Mouse (Mus musculus) megakaryocyte progenitor cell, adult 5-6 weeks (primary cell): ENCODE data around the gene Peak1. TPM values are rescaled to one million over a fixed set of nuclear protein-coding genes. Genes with fewer than 3 reads are reported as not detected.

Experiments used
- ATAC-seq: replicated peaks from 2 replicates; pipeline ENCODE4 v1.8.0; 2016; ENCODE audit warnings: mild to moderate bottlenecking, moderate TSS enrichment, inconsistent platforms; ENCODE audit not compliant: poor library complexity
- total RNA-seq, 2 experiments: library from RNA; stranded (forward) in 1 of 2; stranded (reverse) in 1 of 2; fragments of 157-497, 149-512 nt in 1 of 2; fragments of 200-1000 nt in 1 of 2; gene quantifications; 2 replicates each; pipeline versions ENCODE4 v1.2.3 to v1.2.4; 2015 to 2017

Gene Peak1
- total RNA-seq, 2 experiments from 2014 or later = 6.7 to 17.3 TPM

DNA sequence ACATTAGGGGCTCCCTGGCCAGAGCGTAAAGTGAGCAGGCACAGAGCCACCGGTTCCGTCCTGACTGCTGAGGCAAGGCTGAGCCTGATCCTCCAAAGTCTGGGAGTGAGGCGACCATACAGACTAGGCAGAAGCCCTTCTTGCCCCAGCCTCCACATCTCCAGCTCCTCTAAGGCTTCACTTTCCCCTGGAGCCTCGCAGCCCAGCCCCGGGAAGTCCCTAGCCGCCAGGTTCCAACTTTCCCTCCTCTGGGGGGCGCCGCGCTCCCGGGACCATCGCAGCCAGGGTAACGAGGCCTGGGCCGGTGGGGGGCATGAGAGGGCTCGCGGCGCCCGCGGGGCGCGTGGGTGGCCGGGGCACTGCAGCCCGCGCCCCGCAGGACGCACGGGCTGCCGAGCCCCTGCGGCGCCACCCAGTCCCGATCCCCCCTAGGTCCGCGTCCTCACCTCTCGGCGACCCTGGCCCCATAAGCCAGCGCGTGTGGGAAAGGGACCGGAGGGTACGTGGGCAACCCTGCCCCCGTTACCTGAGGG, 386 bp downstream of the Peak1 start:
- peak; percentile 36 for ATAC-seq

DNA sequence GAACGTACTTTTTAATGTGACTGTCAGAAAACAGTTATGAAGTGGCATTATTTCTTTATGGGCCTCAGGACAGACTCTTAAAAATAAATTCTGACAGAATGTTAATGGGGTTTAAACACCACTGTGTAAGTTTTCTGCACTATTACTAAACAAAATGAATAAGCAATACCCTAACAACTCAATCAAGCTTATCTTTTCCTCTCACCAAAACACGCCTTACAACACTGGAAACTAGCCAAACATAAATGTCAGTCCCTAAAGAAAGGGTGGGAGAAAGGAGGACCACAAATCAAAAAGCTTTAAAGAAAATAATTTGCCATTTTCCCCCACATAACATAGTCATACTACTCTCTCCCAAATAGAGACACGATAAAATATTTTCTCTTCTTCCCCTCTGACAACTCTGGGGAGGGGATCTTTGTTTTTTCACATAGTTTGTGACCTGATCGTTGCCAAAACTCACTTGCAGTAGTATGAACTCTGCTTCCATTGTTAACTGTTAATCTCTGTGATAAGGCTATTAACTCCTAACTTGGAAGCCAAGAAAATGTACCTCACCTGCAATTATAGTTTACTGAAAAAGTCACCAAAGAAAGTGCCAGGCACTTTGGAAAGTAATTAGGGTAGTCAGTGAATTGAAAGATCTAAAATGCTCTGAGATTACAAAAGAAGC, 1.8 kb downstream of the Peak1 start:
- ATAC-seq = no peak

DNA sequence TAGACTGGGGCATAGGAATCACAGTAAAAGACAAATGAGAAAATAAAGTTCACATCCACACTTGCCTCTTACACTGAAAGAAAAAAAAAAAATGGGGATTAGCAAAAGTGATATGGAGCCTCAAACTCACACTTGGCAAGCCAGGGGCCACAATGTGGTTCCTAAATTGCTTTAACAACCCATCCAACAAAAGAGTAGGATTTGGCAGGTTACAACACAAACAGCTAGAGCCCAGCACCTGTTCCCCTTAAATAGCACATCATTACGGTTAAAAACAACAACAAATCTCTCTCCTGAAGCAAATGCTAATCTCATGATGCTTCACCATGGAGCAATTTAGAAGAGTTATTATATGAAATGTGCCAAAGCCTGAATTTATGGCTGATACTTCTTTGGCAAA, 2.5 kb downstream of the Peak1 start:
- ATAC-seq = no peak

DNA sequence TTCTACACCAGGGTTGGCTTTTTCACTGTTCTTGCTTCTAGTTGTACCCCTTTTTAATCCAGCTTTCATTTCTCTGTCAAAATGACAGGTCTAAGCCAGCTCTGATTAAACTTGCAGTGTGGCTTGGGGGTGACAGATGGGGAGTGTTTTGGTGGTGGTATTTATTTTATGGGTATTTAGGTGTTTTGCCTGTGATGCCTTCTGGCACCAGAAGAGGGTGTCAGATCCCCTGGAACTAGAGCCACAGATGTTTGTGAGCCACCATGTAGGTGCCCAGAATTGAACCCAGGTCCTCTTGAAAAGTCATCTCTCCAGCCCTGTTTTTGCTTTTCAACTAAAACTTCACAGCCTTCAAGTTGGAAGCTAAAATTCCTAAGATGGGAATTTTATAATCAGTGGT, 3.5 kb downstream of the Peak1 start:
- ATAC-seq = no peak

DNA sequence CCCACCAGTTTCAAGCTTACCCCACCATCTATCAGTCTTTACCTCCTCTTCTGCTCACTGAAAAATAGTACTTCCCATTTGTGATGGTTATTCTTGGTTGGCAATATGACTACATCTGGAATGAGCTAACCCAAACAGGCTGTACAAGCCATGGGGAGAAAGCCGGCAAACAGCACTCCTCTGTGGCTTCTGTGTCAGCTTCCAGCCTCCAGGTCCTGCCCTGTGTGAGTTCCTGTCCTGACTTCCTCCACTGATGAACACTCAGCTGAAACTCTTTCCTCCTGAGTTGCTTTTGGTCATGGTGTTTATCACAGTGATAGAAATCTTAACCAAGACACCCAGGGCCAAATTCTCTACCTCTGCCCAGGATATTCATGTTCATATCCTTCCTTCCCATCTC, 5.2 kb downstream of the Peak1 start:
- ATAC-seq = no peak

DNA sequence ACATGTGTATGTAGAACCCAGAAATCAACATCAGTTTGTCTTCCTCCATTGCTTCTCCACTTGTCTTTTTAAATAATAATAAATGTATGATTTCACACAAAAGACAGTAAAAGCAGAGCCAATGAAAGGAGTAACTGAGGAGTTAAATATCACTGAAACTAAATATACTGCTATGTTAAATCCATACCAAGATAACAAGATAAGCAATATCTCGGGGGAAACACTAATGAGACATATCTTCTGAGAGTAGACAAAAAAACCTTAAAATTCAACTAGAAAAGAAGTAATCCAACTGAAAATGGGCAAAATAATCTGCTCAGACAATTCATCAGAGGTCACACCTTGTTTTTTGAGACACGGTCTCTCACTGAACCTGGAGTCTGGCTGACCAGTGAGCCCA, 7.9 kb downstream of the Peak1 start:
- ATAC-seq = no peak

DNA sequence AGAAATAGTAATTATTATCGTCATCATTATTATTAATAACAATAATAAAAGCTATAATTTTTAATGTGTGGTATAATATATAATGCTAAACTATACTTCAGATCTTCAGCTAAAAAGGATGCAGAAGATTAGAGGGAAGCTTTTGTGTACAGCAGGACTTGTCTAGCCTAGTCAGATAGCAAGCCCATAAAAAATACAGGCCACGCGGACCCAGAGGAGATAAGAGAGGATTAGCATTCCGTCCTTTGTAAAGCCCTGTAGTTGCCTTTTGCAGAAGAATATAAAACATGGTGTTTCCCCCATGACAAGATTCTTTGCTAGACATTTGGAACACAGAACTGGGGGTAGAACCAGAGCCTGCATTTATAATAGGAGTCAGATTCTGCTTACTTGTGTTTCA, 13.2 kb downstream of the Peak1 start:
- ATAC-seq = no peak

DNA sequence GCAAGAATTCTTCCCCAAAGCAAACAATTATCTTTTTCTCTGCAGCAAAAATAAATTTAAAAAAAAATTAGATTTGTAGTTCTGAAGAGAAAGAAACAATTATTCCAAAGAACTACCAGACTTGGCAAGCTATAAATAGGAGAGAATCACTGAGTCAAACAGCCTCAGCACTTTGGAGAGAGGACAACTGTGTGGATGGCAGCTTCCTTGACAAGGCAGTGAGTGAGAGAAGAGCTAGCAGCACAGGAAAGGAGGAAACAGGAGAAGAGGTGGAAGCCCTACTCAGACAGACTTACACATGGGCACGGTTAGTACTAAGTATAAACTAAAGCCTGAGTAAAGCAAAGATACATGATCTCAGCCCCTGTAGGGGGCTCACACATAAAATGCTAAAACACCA, 21.6 kb downstream of the Peak1 start:
- no peak for ATAC-seq

DNA sequence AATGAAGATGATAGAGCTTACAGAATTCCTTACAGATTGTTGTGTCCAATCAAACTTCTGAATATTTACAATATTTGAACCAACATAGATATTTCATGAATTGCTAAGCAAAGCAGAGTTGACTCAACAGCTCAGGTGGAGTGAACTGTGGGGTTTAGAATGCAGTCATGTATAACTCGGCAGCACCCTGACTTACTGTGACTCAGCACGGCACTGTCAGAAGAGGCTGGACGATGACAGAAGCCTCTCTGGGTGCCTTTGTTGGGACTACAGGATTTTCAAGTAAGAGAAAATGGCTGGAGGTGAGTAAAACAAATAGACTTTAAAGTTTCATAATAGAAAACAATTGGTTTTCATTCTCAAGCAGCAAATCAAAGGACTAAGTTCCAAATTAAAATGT, 25.0 kb downstream of the Peak1 start:
- no peak for ATAC-seq

DNA sequence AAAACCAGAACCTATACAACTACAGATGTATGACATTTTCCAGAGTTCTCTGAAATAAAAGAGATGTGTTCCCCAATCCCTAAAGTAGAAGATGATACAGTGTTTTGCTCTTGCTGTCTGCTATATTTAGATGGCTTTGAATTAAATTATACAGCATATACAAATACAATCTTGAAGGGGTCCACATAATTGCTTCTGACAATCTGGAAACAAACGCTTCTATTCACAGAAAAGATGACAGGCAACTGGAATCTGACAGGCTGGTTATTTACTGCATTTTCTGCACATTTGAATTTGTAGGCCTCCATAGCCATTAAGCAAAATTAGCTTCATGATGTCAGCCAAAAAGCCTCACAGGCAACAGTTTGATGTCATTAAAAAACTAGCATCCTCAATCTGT, 35.1 kb downstream of the Peak1 start:
- ATAC-seq = no peak

DNA sequence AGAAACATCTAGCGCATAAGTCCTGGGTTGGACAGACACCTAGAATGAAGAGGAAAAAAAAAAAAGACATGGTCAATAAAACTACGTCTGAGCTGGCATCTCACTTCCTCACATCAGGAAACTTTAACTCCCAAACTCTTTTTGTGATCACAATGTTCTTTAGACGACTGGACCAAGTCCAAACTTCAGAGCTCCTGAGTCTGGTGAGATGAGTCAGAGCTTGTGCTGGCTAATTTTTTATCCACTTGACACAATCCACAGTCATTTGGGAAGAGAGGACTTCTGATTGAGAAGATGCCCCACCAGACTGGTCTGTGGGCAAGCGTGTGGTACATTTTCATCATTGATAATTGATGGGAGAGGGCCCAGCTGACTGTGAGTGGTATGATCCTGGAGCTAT, 43.5 kb downstream of the Peak1 start:
- no peak for ATAC-seq

DNA sequence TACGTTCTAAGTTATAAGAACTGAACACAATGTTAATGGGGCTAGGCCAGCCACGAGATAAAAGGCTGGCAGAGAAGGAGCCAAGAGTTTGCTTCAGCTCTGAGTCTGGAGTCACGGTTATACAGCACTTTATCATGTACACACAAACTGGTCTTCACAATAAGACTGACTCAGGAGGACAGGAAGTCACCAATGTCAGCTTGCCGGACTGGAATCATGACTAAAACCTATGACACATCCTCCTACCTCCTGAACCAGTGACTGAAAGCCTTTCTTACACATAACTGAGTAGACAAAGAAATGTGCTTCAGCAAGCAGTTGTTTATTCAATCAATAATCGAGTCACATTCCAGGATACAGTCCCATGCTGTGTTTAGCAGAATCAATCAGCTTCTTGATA, 47.2 kb downstream of the Peak1 start:
- ATAC-seq = peak; percentile 74

DNA sequence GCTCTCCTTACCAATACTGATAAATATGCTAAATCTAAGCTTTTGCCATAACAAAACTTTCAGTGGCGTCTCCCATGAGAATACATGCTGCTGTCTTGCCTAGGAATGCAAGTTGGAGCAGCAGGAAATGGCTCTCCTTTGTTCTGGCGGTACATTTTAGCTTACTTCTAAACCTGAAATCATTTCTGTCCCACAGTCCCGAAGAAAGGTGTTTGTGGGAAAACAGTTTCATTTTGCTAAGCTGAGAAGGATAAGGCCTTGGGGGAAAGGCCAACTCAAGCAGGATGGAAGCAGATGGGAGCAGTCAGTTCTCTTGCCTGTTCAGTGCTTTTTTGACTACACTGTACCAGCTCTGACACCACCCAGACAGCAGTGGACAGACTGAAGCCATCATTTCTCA, 49.1 kb downstream of the Peak1 start:
- no peak for ATAC-seq

DNA sequence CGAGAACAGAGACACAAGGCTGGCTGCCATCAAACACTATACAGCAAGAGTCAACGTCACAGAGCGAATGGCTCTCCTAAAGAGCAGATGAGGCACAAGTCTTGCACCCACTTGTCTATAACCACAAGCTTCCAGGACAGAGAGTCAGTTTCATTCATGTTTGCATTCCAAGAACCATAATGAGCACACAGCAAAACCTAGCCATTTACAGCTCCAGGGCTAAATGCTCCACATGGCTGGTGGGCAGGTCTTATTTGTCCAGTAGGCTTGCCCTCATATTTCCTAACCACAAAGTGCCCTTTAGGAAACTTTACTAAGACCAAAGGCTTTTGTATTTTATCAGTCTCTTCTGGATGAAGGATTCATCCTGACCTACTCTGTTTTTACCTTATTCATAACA, 54.6 kb downstream of the Peak1 start:
- no peak for ATAC-seq

DNA sequence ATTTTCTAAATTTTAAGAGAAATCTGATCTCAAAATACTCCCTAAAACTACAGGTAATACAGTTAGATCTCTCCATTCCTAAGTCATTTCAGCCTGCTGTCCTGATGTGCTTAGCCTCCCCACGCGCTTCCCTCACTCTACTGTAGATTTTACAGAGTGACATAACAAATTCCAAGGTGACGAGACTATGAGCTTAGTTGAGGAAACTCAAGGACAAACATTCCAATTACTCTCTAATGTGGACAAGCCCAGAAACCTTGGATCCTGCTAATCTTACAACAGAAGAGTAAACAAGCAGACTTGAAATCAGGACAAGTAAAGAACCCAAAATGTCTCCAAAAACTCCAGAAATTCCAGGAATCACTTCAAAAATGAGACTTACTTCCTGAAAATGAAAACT, 58.6 kb downstream of the Peak1 start:
- ATAC-seq = no peak

DNA sequence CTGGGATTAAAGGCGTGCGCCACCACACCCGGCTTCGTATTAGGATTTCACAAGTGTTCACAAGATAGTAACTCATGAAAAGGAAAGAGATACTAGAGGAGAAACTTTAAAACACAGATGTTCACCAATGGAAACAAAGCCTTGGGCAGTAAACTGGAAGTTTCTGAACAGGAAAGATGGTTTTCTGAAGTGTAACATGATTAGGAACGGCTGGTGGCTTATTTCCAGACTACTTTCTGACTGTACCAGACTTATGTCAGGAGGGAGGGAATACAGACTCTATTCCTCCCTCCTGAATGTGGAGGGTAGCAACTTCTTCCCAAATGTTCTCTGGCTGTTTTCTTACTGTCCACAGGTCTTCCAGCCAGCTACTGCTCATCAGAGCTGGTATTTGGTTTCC, 62.7 kb downstream of the Peak1 start:
- no peak for ATAC-seq

DNA sequence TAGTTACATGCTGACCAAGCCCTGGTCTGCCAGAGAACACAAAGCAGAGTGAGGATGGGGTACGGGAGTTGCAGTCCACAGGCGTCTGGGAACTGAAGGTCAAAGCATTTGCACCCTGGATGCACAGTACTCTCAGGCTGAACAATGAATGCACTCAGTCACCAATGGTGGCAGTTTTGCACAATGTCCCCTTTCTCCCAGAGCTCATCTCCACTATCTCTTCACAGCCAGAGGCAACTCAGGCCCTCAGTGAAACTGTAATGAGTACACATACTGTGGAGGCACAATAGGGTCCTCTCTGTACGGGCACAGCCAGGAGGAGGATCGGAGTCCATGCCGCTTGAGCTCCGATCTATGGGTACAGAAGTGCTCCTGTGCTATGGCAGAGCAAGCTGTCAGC, 71.5 kb downstream of the Peak1 start:
- ATAC-seq = no peak

DNA sequence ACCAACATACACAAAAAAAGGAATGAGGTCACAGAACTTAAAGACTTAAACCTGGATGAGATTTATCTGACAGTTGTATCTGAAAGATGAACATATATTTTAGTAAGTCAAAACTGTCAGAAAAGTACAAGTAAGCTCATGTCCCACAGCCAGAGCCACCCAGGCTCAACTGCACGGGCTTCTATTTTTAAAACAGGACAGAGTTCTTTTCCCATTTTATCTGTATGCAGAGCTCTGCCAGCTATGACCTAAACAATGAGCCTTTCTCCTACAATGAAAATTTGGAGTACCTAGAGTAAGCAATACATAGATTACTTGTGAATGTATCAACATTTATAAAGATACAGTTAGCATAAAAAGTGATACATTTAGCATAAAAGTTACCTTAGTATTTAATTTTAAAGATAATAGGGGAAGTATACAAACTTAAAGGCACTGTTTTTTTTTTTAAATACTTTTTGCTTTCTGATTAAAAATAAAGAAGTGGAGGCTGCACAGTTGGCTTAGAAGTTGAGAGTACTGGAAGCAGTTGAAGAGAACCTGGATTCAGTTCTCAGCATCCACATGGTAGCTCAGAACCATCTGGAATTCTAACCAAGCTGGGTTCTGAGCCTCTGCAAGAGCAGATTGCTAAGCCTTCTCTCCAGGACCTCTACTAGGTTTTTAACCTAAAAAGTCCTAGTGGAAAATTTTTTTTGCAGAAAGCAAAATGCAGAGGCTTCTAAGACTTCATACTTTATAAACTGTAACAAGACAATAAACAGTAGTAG, 78.3 kb downstream of the Peak1 start:
- ATAC-seq = no peak

DNA sequence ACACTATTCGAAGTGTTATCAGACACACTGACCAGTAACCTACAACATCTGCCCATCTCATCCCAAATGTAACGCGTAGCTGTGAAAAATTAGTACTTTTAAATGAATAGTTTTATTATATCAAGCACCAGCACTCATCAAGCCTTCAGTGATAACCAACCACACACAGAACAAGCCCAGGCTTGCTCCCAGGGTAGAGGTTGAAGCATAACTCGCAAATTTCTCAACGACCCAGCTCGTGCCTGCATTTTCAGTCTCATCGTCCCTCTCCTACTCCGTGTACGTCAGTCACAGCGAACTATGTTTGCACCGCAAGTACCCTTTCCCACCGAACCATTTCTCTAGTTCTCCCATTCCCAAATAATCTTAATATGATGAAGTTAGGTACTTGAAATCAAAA, 83.5 kb downstream of the Peak1 start:
- no peak for ATAC-seq

DNA sequence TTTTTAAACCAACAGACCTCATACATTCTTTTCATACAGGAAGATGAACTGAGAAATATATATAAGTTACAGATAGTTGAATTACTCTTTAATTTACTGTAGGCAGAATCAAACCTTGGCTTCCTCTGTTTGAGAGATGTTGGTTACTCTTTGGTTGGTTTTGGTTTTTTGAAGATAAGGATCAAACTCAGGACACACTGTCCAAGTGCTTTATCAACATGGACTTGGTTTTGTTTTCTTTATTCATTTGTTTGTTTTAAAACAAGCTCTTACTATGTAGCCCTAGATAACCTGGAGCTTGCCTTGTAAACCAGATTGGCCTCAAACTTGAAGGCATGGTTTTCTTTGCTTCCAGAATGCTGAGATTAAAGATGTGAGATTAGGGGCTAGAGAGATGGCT, 85.1 kb downstream of the Peak1 start:
- no peak for ATAC-seq

DNA sequence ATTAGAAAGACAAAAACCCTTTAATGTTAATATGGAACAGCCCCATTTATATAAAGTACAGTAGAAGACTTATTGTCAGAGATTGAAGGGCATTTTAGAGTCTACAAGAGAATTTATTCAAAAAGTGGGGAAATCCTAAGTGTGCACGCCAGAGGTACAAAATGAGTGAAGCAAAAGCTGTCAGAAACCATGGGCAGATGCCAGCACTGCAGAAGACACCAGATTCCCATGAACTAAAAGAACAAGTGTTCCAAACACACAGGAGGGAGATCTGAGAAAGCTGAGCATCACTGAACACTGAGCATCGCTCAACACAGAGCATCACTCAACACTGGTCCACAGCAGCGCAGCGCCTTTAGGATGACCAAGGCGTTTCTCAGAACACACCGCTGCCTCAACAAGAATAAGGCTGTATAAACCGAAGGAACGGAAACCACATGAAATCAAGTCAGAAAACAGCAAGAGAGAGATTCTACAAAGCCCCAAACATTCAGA, 91.3 kb downstream of the Peak1 start:
- no peak for ATAC-seq

DNA sequence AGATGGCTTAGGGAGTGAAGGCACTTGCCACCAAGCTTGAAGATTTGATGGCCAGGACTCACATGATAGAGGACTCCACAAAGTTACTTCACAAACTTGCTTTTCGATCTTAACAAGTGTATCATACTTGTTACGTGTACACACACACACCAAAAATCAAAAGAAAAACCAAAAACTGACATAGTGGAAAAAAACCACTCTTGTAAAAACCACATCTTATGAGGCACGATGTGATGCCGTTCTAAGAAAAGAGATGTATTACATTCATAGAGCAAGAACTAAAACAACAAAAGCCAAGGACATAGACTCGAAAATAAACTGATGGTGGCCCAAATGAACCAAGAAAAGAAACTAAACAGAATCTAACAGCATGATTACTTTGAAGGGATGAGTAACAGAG, 92.1 kb downstream of the Peak1 start:
- no peak for ATAC-seq
